Mouse (Mus musculus) embryonic facial prominence, embryonic 11.5 days (tissue): ENCODE measurements around the gene Camk2b. TPM values are rescaled to one million over a fixed set of nuclear protein-coding genes. Genes with fewer than 3 reads are reported as not detected.

ENCODE experiments used
- ATAC-seq: fragments of 200-750 bp; cut with Nextera tagmentation; replicated peaks from 2 replicates; pipeline ENCODE4 v1.8.0; 2017; ENCODE audit warnings: low read depth; ENCODE audit not compliant: insufficient number of reproducible peaks, low FRiP score, low TSS enrichment
- DNase-seq: peaks from one replicate; pipeline ENCODE4 v3.0.0-alpha.2; 2015; ENCODE audit warnings: low spot score
- H3K27ac ChIP-seq: fragments of 300-500 bp; sonication (generic); replicated peaks from 2 replicates; pipeline ENCODE4 v1.5.1; 2014; ENCODE audit warnings: mild to moderate bottlenecking, low read depth, low read length, control low read depth
- H3K27me3 ChIP-seq: fragments of 300-500 bp; sonication (generic); 2 replicates; pipeline ENCODE4 v1.6.1; 2014; ENCODE audit warnings: mild to moderate bottlenecking, low read length, moderate library complexity, mixed read lengths; ENCODE audit not compliant: control insufficient read depth, insufficient read depth
- H3K36me3 ChIP-seq: fragments of 300-500 bp; sonication (generic); replicated peaks from 2 replicates; pipeline ENCODE4 v1.6.1; 2014; ENCODE audit warnings: low read depth, mild to moderate bottlenecking, low read length, moderate library complexity, mixed read lengths; ENCODE audit not compliant: control insufficient read depth, insufficient read depth
- H3K4me1 ChIP-seq: fragments of 300-500 bp; sonication (generic); 2 replicates; pipeline ENCODE4 v1.6.1; 2014; ENCODE audit warnings: low read length, mixed read lengths; ENCODE audit not compliant: control insufficient read depth, insufficient read depth
- H3K4me2 ChIP-seq: fragments of 300-500 bp; sonication (generic); 2 replicates; pipeline ENCODE4 v1.6.1; 2014; ENCODE audit warnings: low read depth, mild to moderate bottlenecking, control low read depth, low read length, moderate library complexity
- H3K4me3 ChIP-seq: fragments of 300-500 bp; sonication (generic); 2 replicates; pipeline ENCODE4 v1.5.1; 2014; ENCODE audit warnings: low read depth, low read length, control low read depth
- H3K9ac ChIP-seq: fragments of 300-500 bp; sonication (generic); replicated peaks from 2 replicates; pipeline ENCODE4 v1.6.1; 2014; ENCODE audit warnings: mild to moderate bottlenecking, control low read depth, low read length
- H3K9me3 ChIP-seq: fragments of 300-500 bp; sonication (generic); replicated peaks from 2 replicates; pipeline ENCODE4 v1.6.1; 2016; ENCODE audit warnings: mild to moderate bottlenecking, low read length, inconsistent platforms, mixed read lengths; ENCODE audit not compliant: control insufficient read depth
- WGBS: fragments of 180-500 bp; shearing (Covaris S2); extraction: QIAGEN DNeasy Blood & Tissue Kit; methylation state at CpG from one replicate; pipeline ENCODE4 v1.1.7; 2014; 5-methylcytosine and 5-hydroxymethylcytosine counted together
- polyA plus RNA-seq: library from polyadenylated mRNA; unstranded; fragments of >200 nt; fragmentation: Nextera tagmentation; extraction: Ambion mirVana; gene quantifications from 2 replicates; pipeline ENCODE4 v1.2.1, GENCODE M21; 2014

Camk2b gene
- polyA plus RNA-seq, 1 experiment from 2014 or later, result 1.7 TPM

- Histone ChIP-seq H3K36me3 (no peaks in the 10 kb centered on the region), H3K4me1 (peaks cover 5% of the 10 kb centered on the region), H3K9ac (no peak overlapping the region), H3K4me2 (no peak overlapping the region), H3K9me3 (no peaks in the 10 kb centered on the region), H3K27me3 (no peaks in the 10 kb centered on the region), H3K4me3 (no peak overlapping the region), H3K27ac (no peak overlapping the region)
- DNase-seq (no peak), ATAC-seq (no peak)
- 81% methylated on average over 14 of the region's 14 CpGs for WGBS
Measured at GRCm38 (mm10) chr11:6000961-6001682, 65.0 kb downstream of the Camk2b start.

- Histone ChIP-seq H3K4me2 (no peak overlapping the region), H3K4me3 (no peak overlapping the region), H3K36me3 (no peaks in the 10 kb centered on the region), H3K27ac (peak overlapping the region; percentile 25; the same call in 1 of the 2 replicates), H3K27me3 (no peaks in the 10 kb centered on the region), H3K4me1 (peaks cover 5% of the 10 kb centered on the region), H3K9ac (no peak overlapping the region; the same call in 1 of the 2 replicates), H3K9me3 (no peaks in the 10 kb centered on the region)
- DNase-seq (peak; percentile 70), ATAC-seq (peak; percentile 66)
- WGBS, result 15% methylated on average over 8 of the region's 8 CpGs
Measured at GRCm38 (mm10) chr11:5999832-6000771, 66.1 kb downstream of the Camk2b start.

DNA sequence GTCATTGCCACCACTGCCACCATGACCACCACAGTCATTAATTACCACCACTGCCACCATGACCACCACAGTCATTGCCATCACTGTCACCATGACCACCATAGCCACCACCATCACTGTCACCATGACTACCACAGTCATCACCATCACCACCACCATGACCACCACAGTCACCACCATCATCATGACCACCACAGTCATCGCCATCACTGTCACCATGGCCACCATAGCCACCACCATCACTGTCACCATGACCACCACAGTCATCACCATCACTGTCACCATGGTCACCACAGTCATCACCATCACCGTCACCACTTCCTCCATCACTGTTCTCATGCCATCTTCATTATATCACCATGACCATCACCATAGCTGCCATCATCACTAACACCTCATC, 67.7 kb downstream of the Camk2b start:
- Histone ChIP-seq H3K36me3 (no peaks in the 10 kb centered on the region), H3K4me2 (no peak overlapping the region), H3K9ac (no peak overlapping the region), H3K27ac (no peak overlapping the region), H3K27me3 (no peaks in the 10 kb centered on the region), H3K9me3 (no peaks in the 10 kb centered on the region), H3K4me3 (no peak overlapping the region), H3K4me1 (peaks cover 5% of the 10 kb centered on the region)
- WGBS, result 95% methylated on average over 2 of the region's 2 CpGs
- ATAC-seq (no peak), DNase-seq (no peak)

DNA sequence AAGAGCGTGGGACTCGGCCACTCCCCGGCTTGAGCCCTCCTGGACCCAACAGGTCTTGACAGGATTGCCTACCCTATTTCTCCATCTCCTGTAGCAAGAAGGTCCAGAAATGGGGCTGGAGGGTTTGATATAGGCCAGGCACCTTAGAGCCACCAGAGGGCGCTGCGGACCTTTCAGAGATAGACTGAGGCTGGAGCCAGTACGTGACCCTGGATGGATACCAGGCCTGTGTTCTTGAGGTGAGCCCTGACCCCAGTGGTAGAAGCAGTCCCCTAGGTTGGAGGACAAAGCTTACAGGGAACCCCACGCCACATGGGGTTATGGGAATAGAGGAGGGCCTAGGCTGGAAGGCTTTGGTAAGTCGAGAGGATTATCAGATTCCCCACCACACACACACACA, 70.2 kb downstream of the Camk2b start:
- Histone ChIP-seq H3K4me1 (peaks cover 5% of the 10 kb centered on the region), H3K9ac (no peak overlapping the region), H3K4me3 (no peak overlapping the region), H3K9me3 (no peaks in the 10 kb centered on the region), H3K27me3 (no peaks in the 10 kb centered on the region), H3K4me2 (no peak overlapping the region), H3K27ac (no peak overlapping the region), H3K36me3 (no peaks in the 10 kb centered on the region)
- DNase-seq (peak; percentile 89), ATAC-seq (peak; percentile 45; the same call in 1 of the 2 replicates)
- WGBS, result 20% methylated on average over 8 of the region's 8 CpGs

GRCm38 (mm10) chr11:5994880-5995279, 71.3 kb downstream of the Camk2b start:
- no peaks in the 10 kb centered on the region for H3K27me3 ChIP-seq
- H3K27ac ChIP-seq, result no peak overlapping the region
- H3K36me3 ChIP-seq, result no peaks in the 10 kb centered on the region
- no peak overlapping the region for H3K9ac ChIP-seq
- DNase-seq (no peak), ATAC-seq (no peak)
- WGBS, result 64% methylated on average over 3 of the region's 3 CpGs
- H3K4me2 ChIP-seq, result no peak overlapping the region
- no peak overlapping the region for H3K4me3 ChIP-seq
- H3K9me3 ChIP-seq, result no peaks in the 10 kb centered on the region
- no peaks in the 10 kb centered on the region for H3K4me1 ChIP-seq

- DNase-seq (no peak), ATAC-seq (no peak)
- H3K9ac ChIP-seq, result no peak overlapping the region
- WGBS, result 94% methylated on average over 5 of the region's 5 CpGs
- H3K4me3 ChIP-seq, result no peak overlapping the region
- no peaks in the 10 kb centered on the region for H3K9me3 ChIP-seq
- no peaks in the 10 kb centered on the region for H3K36me3 ChIP-seq
- H3K4me2 ChIP-seq, result no peak overlapping the region
- H3K27me3 ChIP-seq, result no peaks in the 10 kb centered on the region
- H3K27ac ChIP-seq, result no peak overlapping the region
- H3K4me1 ChIP-seq, result no peaks in the 10 kb centered on the region
Measured at GRCm38 (mm10) chr11:5994212-5994611, 72.0 kb downstream of the Camk2b start.

- no peak overlapping the region for H3K4me2 ChIP-seq
- no peak overlapping the region for H3K9ac ChIP-seq
- ATAC-seq, result no peak
- H3K9me3 ChIP-seq, result no peaks in the 10 kb centered on the region
- 41% methylated on average over 4 of the region's 4 CpGs for WGBS
- H3K4me1 ChIP-seq, result no peaks in the 10 kb centered on the region
- no peaks in the 10 kb centered on the region for H3K27me3 ChIP-seq
- peak; percentile 79 for DNase-seq
- H3K4me3 ChIP-seq, result no peak overlapping the region
- H3K27ac ChIP-seq, result no peak overlapping the region
- H3K36me3 ChIP-seq, result no peaks in the 10 kb centered on the region
Measured at GRCm38 (mm10) chr11:5990910-5991309, 75.3 kb downstream of the Camk2b start.
